ENCODE assay signal across 8 mouse cellular contexts in genomic region chr8:125090889-125091740, GRCm38 (mm10). TPM values are rescaled to one million over a fixed set of nuclear protein-coding genes. Genes with fewer than 3 reads are reported as not detected.
DNase-seq lines count a peak whose midpoint lies in the region; ATAC-seq and TF ChIP-seq lines count a peak whose summit lies in the region.

No protein-coding gene starts in this region.

- no peak overlapping the region for H3K9ac ChIP-seq in forebrain, embryonic 15.5 days (replicated peaks)
- H3K9ac ChIP-seq in forebrain, embryonic 11.5 days (ENCODE audit: low read length) = no peak overlapping the region
- no peak overlapping the region for H3K9ac ChIP-seq in embryonic facial prominence, embryonic 14.5 days (ENCODE audit: low read depth, low read length)
- no peak overlapping the region for H3K9ac ChIP-seq in heart, embryonic 15.5 days
- no peak overlapping the region for H3K9ac ChIP-seq in midbrain, postnatal 0 days (replicated peaks; ENCODE audit: low read length, poor library complexity, severe bottlenecking)

- no peaks in the 10 kb centered on the region for H3K36me3 ChIP-seq in forebrain, embryonic 15.5 days
- H3K36me3 ChIP-seq in forebrain, embryonic 11.5 days (ENCODE audit: control insufficient read depth, insufficient read depth, low read length) = no peaks in the 10 kb centered on the region
- no peaks in the 10 kb centered on the region for H3K36me3 ChIP-seq in embryonic facial prominence, embryonic 14.5 days (ENCODE audit: control insufficient read depth, insufficient read depth, low read length)
- no peaks in the 10 kb centered on the region for H3K36me3 ChIP-seq in heart, embryonic 15.5 days
- no peaks in the 10 kb centered on the region for H3K36me3 ChIP-seq in midbrain, postnatal 0 days (ENCODE audit: insufficient read depth, low read length)

- peak; percentile 89 for ATAC-seq in forebrain, embryonic 15.5 days (replicated peaks)
- ATAC-seq in forebrain, embryonic 11.5 days (replicated peaks; ENCODE audit: low FRiP score) = no peak
- peak; percentile 83 for ATAC-seq in embryonic facial prominence, embryonic 14.5 days (ENCODE audit: low read depth)
- peak; percentile 72 for ATAC-seq in heart, embryonic 15.5 days (replicated peaks; ENCODE audit: insufficient number of reproducible peaks, insufficient read depth, low FRiP score, low read depth)
- ATAC-seq in midbrain, postnatal 0 days (ENCODE audit: low FRiP score) = no peak

- H3K27me3 ChIP-seq in forebrain, embryonic 15.5 days = no peaks in the 10 kb centered on the region
- no peaks in the 10 kb centered on the region for H3K27me3 ChIP-seq in forebrain, embryonic 11.5 days (ENCODE audit: control insufficient read depth, insufficient read depth, low read length)
- no peaks in the 10 kb centered on the region for H3K27me3 ChIP-seq in embryonic facial prominence, embryonic 14.5 days (replicated peaks; ENCODE audit: control insufficient read depth, insufficient read depth, low read length)
- no peaks in the 10 kb centered on the region for H3K27me3 ChIP-seq in heart, embryonic 15.5 days
- no peaks in the 10 kb centered on the region for H3K27me3 ChIP-seq in midbrain, postnatal 0 days (ENCODE audit: insufficient read depth, low read length)

- no peak for TF ChIP-seq CTCF in midbrain, postnatal 0 days (IDR thresholded peaks at IDR 0.05)

- DNase-seq in forebrain, embryonic 11.5 days (ENCODE audit: low spot score) = no peak
- DNase-seq in embryonic facial prominence, embryonic 14.5 days (ENCODE audit: low spot score) = peak; percentile 71
- DNase-seq in layer of hippocampus, adult 9-11 months = peak; percentile 46
- DNase-seq in ovary, postnatal 36 days (ENCODE audit: low spot score) = peak; percentile 63
- DNase-seq in midbrain, postnatal 0 days (ENCODE audit: low spot score) = no peak
- no peak for DNase-seq in natural killer cell, adult 2 months (ENCODE audit: low spot score in 2 of 2)

- H3K4me3 ChIP-seq in forebrain, embryonic 15.5 days = no peak overlapping the region
- H3K4me3 ChIP-seq in forebrain, embryonic 11.5 days (ENCODE audit: low read depth, low read length) = no peak overlapping the region
- no peak overlapping the region for H3K4me3 ChIP-seq in embryonic facial prominence, embryonic 14.5 days (ENCODE audit: low read depth, low read length)
- H3K4me3 ChIP-seq in heart, embryonic 15.5 days = peak overlapping the region; percentile 7; the same call in 1 of the 2 replicates
- no peak overlapping the region for H3K4me3 ChIP-seq in midbrain, postnatal 0 days (ENCODE audit: low read depth, low read length)

- H3K27ac ChIP-seq in forebrain, embryonic 15.5 days (replicated peaks) = 0 out of 2 replicates have a peak overlapping the region, but pooled peaks have one; percentile 16
- H3K27ac ChIP-seq in forebrain, embryonic 11.5 days (ENCODE audit: low read depth, low read length) = no peak overlapping the region
- no peak overlapping the region for H3K27ac ChIP-seq in embryonic facial prominence, embryonic 14.5 days (replicated peaks; ENCODE audit: low read depth, low read length)
- no peak overlapping the region; the same call in 1 of the 2 replicates for H3K27ac ChIP-seq in heart, embryonic 15.5 days
- H3K27ac ChIP-seq in midbrain, postnatal 0 days (ENCODE audit: low read depth, low read length) = no peak overlapping the region

- H3K9me3 ChIP-seq in forebrain, embryonic 15.5 days = no peaks in the 10 kb centered on the region
- H3K9me3 ChIP-seq in forebrain, embryonic 11.5 days (ENCODE audit: control insufficient read depth, low read length) = no peaks in the 10 kb centered on the region
- H3K9me3 ChIP-seq in embryonic facial prominence, embryonic 14.5 days (ENCODE audit: control insufficient read depth, low read length) = no peaks in the 10 kb centered on the region
- no peaks in the 10 kb centered on the region for H3K9me3 ChIP-seq in heart, embryonic 15.5 days (replicated peaks)
- no peaks in the 10 kb centered on the region for H3K9me3 ChIP-seq in midbrain, postnatal 0 days (ENCODE audit: low read length)

- H3K4me2 ChIP-seq in forebrain, embryonic 15.5 days (replicated peaks) = no peak overlapping the region
- no peak overlapping the region for H3K4me2 ChIP-seq in forebrain, embryonic 11.5 days (ENCODE audit: low read depth, low read length, severe bottlenecking)
- no peak overlapping the region for H3K4me2 ChIP-seq in embryonic facial prominence, embryonic 14.5 days (ENCODE audit: low read depth, low read length)
- peak overlapping the region; percentile 41 for H3K4me2 ChIP-seq in heart, embryonic 15.5 days
- no peak overlapping the region for H3K4me2 ChIP-seq in midbrain, postnatal 0 days (ENCODE audit: low read depth, low read length, poor library complexity, severe bottlenecking)

- no peaks in the 10 kb centered on the region for H3K4me1 ChIP-seq in forebrain, embryonic 15.5 days
- 0 out of 2 replicates have a peak, but pooled peaks cover 2% of the 10 kb centered on the region for H3K4me1 ChIP-seq in forebrain, embryonic 11.5 days (replicated peaks; ENCODE audit: control insufficient read depth, insufficient read depth, low read length)
- no peaks in the 10 kb centered on the region for H3K4me1 ChIP-seq in embryonic facial prominence, embryonic 14.5 days (ENCODE audit: control insufficient read depth, insufficient read depth, low read length)
- H3K4me1 ChIP-seq in heart, embryonic 15.5 days (replicated peaks) = peaks cover 8% of the 10 kb centered on the region; the same call in 1 of the 2 replicates
- H3K4me1 ChIP-seq in midbrain, postnatal 0 days (ENCODE audit: insufficient read depth, low read length) = no peaks in the 10 kb centered on the region

- WGBS in forebrain, embryonic 15.5 days = 63% methylated on average over 21 of the region's 21 CpGs
- 75% methylated on average over 21 of the region's 21 CpGs for WGBS in forebrain, embryonic 11.5 days
- 52% methylated on average over 21 of the region's 21 CpGs for WGBS in embryonic facial prominence, embryonic 14.5 days
- WGBS in heart, embryonic 15.5 days = 48% methylated on average over 21 of the region's 21 CpGs
- 70% methylated on average over 21 of the region's 21 CpGs for WGBS in midbrain, postnatal 0 days

RNA-seq across cellular contexts. Expression of gene Disc1, which starts 37.1 kb away (rescaled TPM):
- 1.2 TPM in 2 replicates for polyA plus RNA-seq in forebrain, embryonic 15.5 days (2015; fragmentation: Nextera tagmentation; extraction: Ambion mirVana)
- polyA plus RNA-seq in forebrain, embryonic 11.5 days (2014; fragmentation: Nextera tagmentation; extraction: Ambion mirVana) = 1.0 and 1.3 TPM in 2 replicates
- 1.5 and 1.6 TPM in 2 replicates for polyA plus RNA-seq in embryonic facial prominence, embryonic 14.5 days (2014; fragmentation: Nextera tagmentation; extraction: Ambion mirVana)
- 2.7 and 3.3 TPM in 2 replicates for polyA plus RNA-seq in heart, embryonic 15.5 days (2015; fragmentation: Nextera tagmentation; extraction: Ambion mirVana)
- 6.1 and 8.7 TPM in 2 replicates for total RNA-seq in midbrain, postnatal 0 days (2014; rRNA removed)
- 0.77 and 1.4 TPM in 2 replicates for polyA plus RNA-seq in midbrain, postnatal 0 days (2015; fragmentation: Nextera tagmentation; extraction: Ambion mirVana)

Comparison
In these comparisons a context has a peak if more than half of its experiments do, and no peak if none do; other contexts are left out.
1. ATAC-seq: peak in forebrain, embryonic 15.5 days (single experiment), embryonic facial prominence, embryonic 14.5 days (single experiment) and heart, embryonic 15.5 days (single experiment); none in forebrain, embryonic 11.5 days (single experiment) and midbrain, postnatal 0 days (single experiment).
2. DNase-seq: peak in embryonic facial prominence, embryonic 14.5 days (single experiment), layer of hippocampus, adult 9-11 months (single experiment) and ovary, postnatal 36 days (single experiment); none in forebrain, embryonic 11.5 days (single experiment), midbrain, postnatal 0 days (single experiment) and natural killer cell, adult 2 months (0 of 2).